Mouse (Mus musculus) neural tube, embryonic 12.5 days (tissue): Measurements from ENCODE around the gene Slc6a19. TPM values are rescaled to one million over a fixed set of nuclear protein-coding genes. Genes with fewer than 3 reads are reported as not detected.
"Not testable (repeated sequence)": the region's sequence is repeated elsewhere in the genome, so short reads cannot be mapped to it uniquely, and the experiment has no call there.

ENCODE experiments used
- ATAC-seq: fragments of 200-750 bp; cut with Nextera tagmentation; 2 replicates; pipeline ENCODE4 v1.8.0; 2017; ENCODE audit warnings: low read depth, mild to moderate bottlenecking, moderate TSS enrichment, moderate library complexity; ENCODE audit not compliant: low FRiP score
- H3K27ac ChIP-seq: fragments of 300-500 bp; sonication (generic); 2 replicates; pipeline ENCODE4 v1.5.1; 2016
- H3K27me3 ChIP-seq: fragments of 300-500 bp; sonication (generic); replicated peaks from 2 replicates; pipeline ENCODE4 v1.6.1; 2016; ENCODE audit warnings: mild to moderate bottlenecking
- H3K36me3 ChIP-seq: fragments of 300-500 bp; sonication (generic); 2 replicates; pipeline ENCODE4 v1.6.1; 2016; ENCODE audit warnings: mild to moderate bottlenecking
- H3K4me1 ChIP-seq: fragments of 300-500 bp; sonication (generic); 2 replicates; pipeline ENCODE4 v1.6.1; 2016
- H3K4me2 ChIP-seq: fragments of 300-500 bp; sonication (generic); replicated peaks from 2 replicates; pipeline ENCODE4 v1.6.1; 2016; ENCODE audit warnings: mild to moderate bottlenecking
- H3K4me3 ChIP-seq: fragments of 300-500 bp; sonication (generic); 2 replicates; pipeline ENCODE4 v1.5.1; 2016
- H3K9ac ChIP-seq: fragments of 300-500 bp; sonication (generic); 2 replicates; pipeline ENCODE4 v1.6.1; 2016; ENCODE audit warnings: mild to moderate bottlenecking
- H3K9me3 ChIP-seq: fragments of 300-500 bp; sonication (generic); 2 replicates; pipeline ENCODE4 v1.6.1; 2016; ENCODE audit warnings: mild to moderate bottlenecking
- WGBS: fragments of 180-500 bp; shearing (Covaris S2); methylation state at CpG from one replicate; pipeline ENCODE4 v1.1.7; 2016; 5-methylcytosine and 5-hydroxymethylcytosine counted together
- polyA plus RNA-seq: library from polyadenylated mRNA; unstranded; fragments of >200 nt; fragmentation: Nextera tagmentation; extraction: Ambion mirVana; gene quantifications from 2 replicates; pipeline ENCODE4 v1.2.1, GENCODE M21; 2016

The Slc6a19 gene
- polyA plus RNA-seq = 0.23 TPM in 2 replicates

DNA sequence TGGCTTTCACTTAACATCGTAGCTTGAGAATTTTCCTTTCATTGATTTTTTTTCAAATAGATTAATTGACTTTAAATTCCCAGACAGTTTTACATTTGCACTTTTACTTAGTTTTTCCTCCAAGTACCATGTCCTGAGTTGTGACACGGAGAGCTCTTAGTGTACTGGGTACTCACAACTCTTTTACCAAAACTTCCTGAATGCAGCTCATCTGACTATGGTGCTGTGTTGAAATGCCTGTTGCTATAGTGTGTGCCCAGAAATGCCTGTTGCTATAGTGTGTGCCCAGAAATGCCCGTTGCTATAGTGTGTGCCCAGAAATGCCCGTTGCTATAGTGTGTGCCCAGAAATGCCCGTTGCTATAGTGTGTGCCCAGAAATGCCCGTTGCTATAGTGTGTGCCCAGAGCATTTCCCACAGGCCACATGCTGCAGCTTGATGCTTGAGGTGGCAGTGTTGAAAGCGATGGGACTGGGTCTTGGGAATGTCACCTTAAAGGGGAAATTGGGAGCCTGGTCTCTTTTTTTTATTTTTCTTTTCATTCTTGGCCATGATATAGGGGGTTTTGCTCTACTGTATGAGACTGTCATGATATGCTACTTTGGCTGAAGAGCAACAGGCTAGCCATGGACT lies at the start of gene Slc6a19:
Gene Slc6a19, minus strand, starts transcription at position 172 of the 632 bp plus-strand sequence.
- no peaks in the 10 kb centered on the region for H3K4me1 ChIP-seq
- no peaks in the 10 kb centered on the region for H3K9me3 ChIP-seq
- H3K9ac ChIP-seq = no peak within 1 kb of the TSS
- H3K27me3 ChIP-seq = no peaks in the 10 kb centered on the region
- no peak for ATAC-seq
- no peaks in the 10 kb centered on the region for H3K36me3 ChIP-seq
- H3K27ac ChIP-seq = no peak within 1 kb of the TSS
- H3K4me3 ChIP-seq = no peak within 1 kb of the TSS
- 85% methylated on average over 7 of the region's 7 CpGs for WGBS
- no peak within 1 kb of the TSS for H3K4me2 ChIP-seq

DNA sequence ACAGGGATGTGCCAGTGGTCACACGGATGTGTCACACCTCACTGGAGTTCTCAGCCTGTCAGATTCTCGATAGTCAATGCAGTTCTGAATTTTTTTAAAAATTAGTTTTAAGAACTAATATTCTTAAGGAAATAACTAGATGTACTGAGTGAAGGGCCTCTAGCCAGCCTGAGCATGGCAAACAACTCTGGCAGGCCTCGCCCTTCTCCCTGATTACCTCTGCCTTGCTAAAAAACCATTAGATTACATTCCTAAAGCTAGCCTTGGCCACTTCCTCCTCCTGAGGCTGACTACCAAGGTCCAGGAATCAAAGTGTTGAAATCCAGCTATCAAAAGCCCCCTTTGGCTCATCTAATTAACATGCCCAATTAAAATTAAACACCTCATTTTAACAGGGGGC lies 46.6 kb upstream of the Slc6a19 start:
- no peak overlapping the region for H3K4me3 ChIP-seq
- H3K4me1 ChIP-seq = peaks cover 11% of the 10 kb centered on the region; the same call in 1 of the 2 replicates
- no peak overlapping the region for H3K27ac ChIP-seq
- no peak for ATAC-seq
- no peak overlapping the region for H3K4me2 ChIP-seq
- 89% methylated on average over 3 of the region's 3 CpGs for WGBS
- no peaks in the 10 kb centered on the region for H3K27me3 ChIP-seq
- H3K36me3 ChIP-seq = no peaks in the 10 kb centered on the region
- no peak overlapping the region for H3K9ac ChIP-seq
- no peaks in the 10 kb centered on the region for H3K9me3 ChIP-seq

DNA sequence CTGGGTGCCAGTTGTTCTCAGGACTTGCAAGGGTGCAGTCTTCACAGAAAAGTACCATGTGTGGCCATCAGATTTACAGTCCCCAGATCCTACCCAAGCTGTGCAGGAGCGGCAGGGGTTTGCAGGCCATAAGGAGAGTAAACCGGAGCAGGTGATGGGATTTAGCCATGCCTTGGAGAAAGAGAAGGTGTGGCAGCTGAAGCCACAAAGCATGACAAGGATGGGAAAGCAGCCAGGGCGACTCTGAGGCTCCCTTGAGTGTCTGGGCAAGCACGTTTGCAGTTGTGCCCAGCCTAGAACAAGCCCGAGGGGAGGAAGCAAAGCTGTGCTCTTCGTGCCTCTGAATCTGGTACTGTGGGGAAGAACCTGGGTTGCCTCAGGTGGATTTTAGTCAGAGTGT lies 45.8 kb upstream of the Slc6a19 start:
- no peaks in the 10 kb centered on the region for H3K9me3 ChIP-seq
- no peak for ATAC-seq
- no peak overlapping the region for H3K27ac ChIP-seq
- peaks cover 11% of the 10 kb centered on the region; the same call in 1 of the 2 replicates for H3K4me1 ChIP-seq
- no peak overlapping the region for H3K4me3 ChIP-seq
- H3K27me3 ChIP-seq = no peaks in the 10 kb centered on the region
- 68% methylated on average over 6 of the region's 6 CpGs for WGBS
- H3K4me2 ChIP-seq = no peak overlapping the region
- no peaks in the 10 kb centered on the region for H3K36me3 ChIP-seq
- no peak overlapping the region for H3K9ac ChIP-seq

DNA sequence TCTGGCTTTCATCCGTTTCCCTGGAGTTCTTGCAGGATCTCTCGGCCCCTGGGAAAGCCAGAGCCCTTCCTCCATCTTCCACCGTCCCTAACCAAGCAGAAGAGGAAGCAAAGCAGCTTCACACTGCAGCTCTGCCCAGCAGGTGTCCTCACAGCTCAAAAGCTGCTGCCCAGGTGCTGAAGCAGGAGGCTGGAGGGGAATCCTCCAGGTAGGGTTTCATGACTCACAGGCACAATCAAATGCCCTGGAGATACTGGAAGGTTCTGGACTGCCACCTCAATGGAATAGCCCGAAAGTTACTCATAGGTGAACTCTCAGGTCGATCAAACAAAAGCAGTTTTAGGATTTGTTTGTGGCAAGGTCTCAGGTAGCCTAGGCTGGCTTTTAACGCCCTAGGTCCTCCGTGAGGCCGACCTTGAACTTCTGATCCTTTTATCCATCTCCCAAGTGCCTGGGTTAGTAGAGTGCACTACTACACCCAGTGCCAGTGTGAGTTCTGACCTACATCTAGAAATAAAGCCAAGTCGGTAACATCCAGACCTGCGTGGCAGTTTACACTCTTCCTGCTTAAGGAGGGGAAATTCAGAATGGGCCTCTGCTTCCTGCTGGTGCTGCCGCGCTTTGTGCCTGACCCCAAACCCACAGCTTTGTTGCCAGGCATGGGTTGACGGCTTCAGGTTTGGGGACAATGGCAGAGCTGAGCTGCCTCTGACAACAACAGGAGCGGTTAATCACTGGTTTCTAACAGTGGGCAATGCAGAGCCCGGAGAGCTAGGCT lies 44.2 kb upstream of the Slc6a19 start:
- WGBS = 41% methylated on average over 15 of the region's 15 CpGs
- Histone ChIP-seq H3K27ac (no peak overlapping the region), H3K9ac (no peak overlapping the region), H3K9me3 (no peaks in the 10 kb centered on the region), H3K4me1 (peaks cover 15% of the 10 kb centered on the region; the same call in 1 of the 2 replicates), H3K4me2 (no peak overlapping the region), H3K36me3 (no peaks in the 10 kb centered on the region), H3K4me3 (no peak overlapping the region), H3K27me3 (no peaks in the 10 kb centered on the region)
- ATAC-seq = no peak

DNA sequence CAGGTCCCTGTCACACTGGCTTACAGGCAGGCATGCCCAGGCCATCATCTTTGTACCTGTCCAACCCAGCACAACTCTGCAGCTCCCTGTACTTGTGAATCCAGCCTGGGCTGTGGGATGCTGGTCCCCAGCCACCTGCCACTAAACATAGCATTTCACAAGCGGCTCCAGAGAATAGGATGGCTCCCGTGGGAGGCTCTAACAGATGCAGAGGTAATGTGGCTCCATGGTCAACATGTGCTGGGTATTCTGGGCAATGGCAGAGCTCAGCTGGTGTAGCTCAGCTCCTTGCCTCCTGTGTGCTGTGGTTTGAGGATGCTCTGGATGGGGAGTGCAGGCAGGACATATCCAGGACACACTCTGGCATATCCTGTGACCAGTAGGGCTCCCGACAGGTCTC lies 39.0 kb upstream of the Slc6a19 start:
- peaks cover 13% of the 10 kb centered on the region for H3K4me1 ChIP-seq
- WGBS = 68% methylated on average over 3 of the region's 3 CpGs
- no peak overlapping the region for H3K27ac ChIP-seq
- H3K4me2 ChIP-seq = no peak overlapping the region
- no peaks in the 10 kb centered on the region for H3K9me3 ChIP-seq
- no peak for ATAC-seq
- H3K4me3 ChIP-seq = no peak overlapping the region
- no peaks in the 10 kb centered on the region for H3K36me3 ChIP-seq
- no peaks in the 10 kb centered on the region for H3K27me3 ChIP-seq
- no peak overlapping the region for H3K9ac ChIP-seq

DNA sequence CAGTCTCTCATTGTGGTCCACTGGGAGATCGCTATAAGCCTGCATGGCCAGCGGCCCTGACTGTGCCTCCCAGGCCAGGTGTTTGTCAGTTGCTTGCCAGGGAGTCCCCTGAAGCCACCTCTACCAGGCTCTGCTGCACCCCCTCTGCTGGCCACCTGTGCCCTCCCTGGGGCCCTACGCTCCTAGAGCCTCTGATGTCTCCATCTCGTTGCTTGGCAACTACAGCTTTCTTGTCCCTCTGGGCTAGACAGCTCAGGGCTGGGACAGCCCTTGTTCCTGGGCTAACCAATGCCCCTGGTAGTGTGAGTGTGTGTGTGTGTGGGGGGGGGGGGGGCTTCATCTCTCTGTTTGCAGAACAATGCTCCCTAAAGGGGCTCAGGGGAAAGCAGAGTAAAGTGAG lies 38.3 kb upstream of the Slc6a19 start:
- WGBS = 44% methylated on average over 4 of the region's 4 CpGs
- peaks cover 11% of the 10 kb centered on the region for H3K4me1 ChIP-seq
- H3K4me3 ChIP-seq = no peak overlapping the region
- H3K4me2 ChIP-seq = no peak overlapping the region
- no peak overlapping the region for H3K27ac ChIP-seq
- no peaks in the 10 kb centered on the region for H3K36me3 ChIP-seq
- H3K9me3 ChIP-seq = no peaks in the 10 kb centered on the region
- H3K27me3 ChIP-seq = no peaks in the 10 kb centered on the region
- peak; percentile 71 for ATAC-seq
- no peak overlapping the region for H3K9ac ChIP-seq

DNA sequence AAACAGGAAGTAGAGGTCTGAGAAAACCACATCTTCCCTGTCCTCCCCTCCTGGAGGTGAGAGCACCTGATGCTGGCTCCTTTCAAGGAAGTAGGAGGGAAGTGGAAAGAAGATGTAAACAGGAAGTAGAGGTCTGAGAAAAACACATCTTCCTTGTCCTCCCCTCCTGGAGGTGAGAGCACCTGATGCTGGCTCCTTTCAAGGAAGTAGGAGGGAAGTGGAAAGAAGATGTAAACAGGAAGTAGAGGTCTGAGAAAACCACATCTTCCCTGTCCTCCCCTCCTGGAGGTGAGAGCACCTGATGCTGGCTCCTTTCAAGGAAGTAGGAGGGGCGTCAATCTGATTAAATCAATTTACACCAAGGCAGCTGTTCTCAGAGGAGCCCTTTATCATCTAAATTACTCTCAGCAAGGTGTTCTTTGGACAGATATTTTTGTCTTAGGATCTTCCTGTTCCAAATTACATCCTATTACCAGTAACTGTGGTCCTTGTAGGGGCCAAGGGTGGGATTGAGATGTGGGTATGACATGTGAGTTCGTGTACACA lies 35.8 kb upstream of the Slc6a19 start:
- H3K9me3 ChIP-seq, H3K9ac ChIP-seq, ATAC-seq, H3K27ac ChIP-seq, H3K4me3 ChIP-seq, H3K4me2 ChIP-seq, H3K36me3 ChIP-seq, H3K27me3 ChIP-seq: not testable (repeated sequence)
- 43% methylated on average over 1 of the region's 2 CpGs for WGBS
- peaks cover 11% of the 10 kb centered on the region for H3K4me1 ChIP-seq

DNA sequence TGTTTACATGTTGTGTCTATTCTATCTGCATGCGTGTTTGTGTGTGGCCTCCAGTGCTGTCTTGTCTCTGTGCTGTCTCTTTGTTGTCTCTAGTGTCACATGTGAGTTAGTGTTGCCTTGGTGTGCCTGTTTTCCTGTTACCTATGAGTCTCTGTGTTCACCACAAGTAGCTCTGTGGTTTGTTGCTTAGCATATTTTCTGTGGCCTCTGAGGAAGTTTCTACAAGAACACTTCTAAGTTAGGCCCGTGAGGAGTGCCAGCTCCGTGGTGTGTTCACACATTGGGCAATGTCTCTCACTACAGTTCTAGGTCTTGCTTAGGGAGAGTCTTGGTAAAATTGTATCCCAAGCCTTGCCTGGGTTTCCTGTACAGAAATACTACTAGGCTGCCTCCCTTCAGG lies 32.3 kb upstream of the Slc6a19 start:
- no peak overlapping the region for H3K4me2 ChIP-seq
- no peak overlapping the region for H3K9ac ChIP-seq
- H3K9me3 ChIP-seq = no peaks in the 10 kb centered on the region
- 90% methylated on average over 3 of the region's 3 CpGs for WGBS
- no peaks in the 10 kb centered on the region for H3K36me3 ChIP-seq
- H3K27ac ChIP-seq = no peak overlapping the region
- H3K4me1 ChIP-seq = peaks cover 12% of the 10 kb centered on the region; the same call in 1 of the 2 replicates
- no peak for ATAC-seq
- H3K27me3 ChIP-seq = peaks cover 21% of the 10 kb centered on the region
- H3K4me3 ChIP-seq = no peak overlapping the region

DNA sequence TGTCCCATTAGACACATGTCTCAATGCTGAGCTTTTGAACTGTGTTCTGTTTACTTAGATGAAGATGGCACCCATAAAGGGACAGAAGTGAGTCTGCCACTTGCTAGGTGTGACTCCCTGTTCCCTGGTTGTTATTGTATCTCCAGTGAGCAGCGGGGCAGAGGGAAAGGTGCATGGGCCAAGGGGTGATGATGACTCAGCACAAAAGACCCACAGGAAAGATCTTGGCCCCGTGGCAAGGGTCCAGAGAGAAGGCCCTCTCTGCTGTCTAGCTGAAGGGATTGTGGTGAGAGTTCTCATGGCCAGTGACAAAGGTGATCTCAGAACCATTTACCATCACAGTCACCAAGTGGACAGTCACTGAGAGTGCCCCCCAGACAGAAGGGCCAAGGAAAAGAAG lies 31.3 kb upstream of the Slc6a19 start:
- Histone ChIP-seq H3K4me1 (peaks cover 12% of the 10 kb centered on the region; the same call in 1 of the 2 replicates), H3K27me3 (peaks cover 22% of the 10 kb centered on the region), H3K4me2 (no peak overlapping the region), H3K9ac (no peak overlapping the region), H3K9me3 (no peaks in the 10 kb centered on the region), H3K36me3 (no peaks in the 10 kb centered on the region), H3K4me3 (no peak overlapping the region), H3K27ac (no peak overlapping the region)
- WGBS = 74% methylated on average over 2 of the region's 2 CpGs
- ATAC-seq = no peak

DNA sequence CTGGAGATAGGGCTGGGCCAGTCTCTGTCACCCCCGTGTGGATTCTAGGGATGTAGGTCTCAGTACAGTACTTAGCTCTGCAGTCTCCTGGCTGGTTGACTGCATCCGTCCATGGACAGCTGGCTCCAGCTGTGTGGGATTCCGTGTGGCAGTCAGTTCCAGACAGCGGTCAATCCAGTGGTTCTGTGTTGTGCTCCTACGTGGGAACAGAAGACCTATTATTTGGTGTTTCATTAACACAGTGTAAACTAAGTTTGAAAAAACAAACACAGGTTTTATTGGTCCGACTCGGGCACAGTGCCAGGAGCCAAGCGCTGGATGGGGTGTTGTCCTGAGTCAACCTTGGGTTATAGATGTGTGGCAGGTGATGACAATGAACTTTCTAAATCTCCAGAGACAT lies 30.6 kb upstream of the Slc6a19 start:
- Histone ChIP-seq H3K27me3 (peaks cover 22% of the 10 kb centered on the region), H3K4me2 (no peak overlapping the region), H3K36me3 (no peaks in the 10 kb centered on the region), H3K4me1 (peaks cover 12% of the 10 kb centered on the region; the same call in 1 of the 2 replicates), H3K9ac (no peak overlapping the region), H3K27ac (no peak overlapping the region), H3K4me3 (no peak overlapping the region), H3K9me3 (no peaks in the 10 kb centered on the region)
- 78% methylated on average over 8 of the region's 8 CpGs for WGBS
- ATAC-seq = no peak

DNA sequence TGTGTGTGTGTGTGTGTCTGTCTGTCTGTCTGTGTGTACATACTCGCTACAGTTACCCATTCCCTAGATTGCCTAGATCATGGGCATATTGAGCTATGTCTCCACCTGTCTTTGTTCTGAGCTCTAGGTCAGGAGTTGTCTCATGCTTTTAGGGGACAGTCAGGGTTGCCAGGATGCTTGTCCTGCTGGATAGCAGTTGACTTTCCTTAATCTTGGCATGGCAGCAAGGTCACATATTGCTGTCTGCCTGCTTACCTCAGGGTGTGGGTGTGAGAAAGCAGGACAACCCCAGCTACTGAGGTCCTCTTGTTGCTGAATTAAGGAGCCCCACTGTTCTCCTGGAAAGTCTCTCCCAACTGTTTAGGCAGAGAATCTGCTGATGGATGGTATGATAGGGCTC lies 29.7 kb upstream of the Slc6a19 start:
- WGBS = 68% methylated on average over 1 of the region's 1 CpGs
- no peaks in the 10 kb centered on the region for H3K9me3 ChIP-seq
- peaks cover 12% of the 10 kb centered on the region; the same call in 1 of the 2 replicates for H3K4me1 ChIP-seq
- H3K27me3 ChIP-seq = peaks cover 22% of the 10 kb centered on the region
- no peak overlapping the region for H3K9ac ChIP-seq
- no peak overlapping the region for H3K4me3 ChIP-seq
- H3K36me3 ChIP-seq = no peaks in the 10 kb centered on the region
- no peak overlapping the region for H3K27ac ChIP-seq
- ATAC-seq = no peak
- no peak overlapping the region for H3K4me2 ChIP-seq
